Mouse (Mus musculus) gastrocnemius, postnatal 14 days (tissue): ENCODE measurements around the gene Atp2b4. TPM values are rescaled to one million over a fixed set of nuclear protein-coding genes. Genes with fewer than 3 reads are reported as not detected.

Source experiments
- DNase-seq: peaks from one replicate; pipeline ENCODE4 v3.0.0; 2021; ENCODE audit warnings: mixed read lengths
- intact Hi-C: fragments of 180-260 bp; cut with DNase I; formaldehyde crosslinking; loops from one replicate; pipeline ENCODE4 v1.15.1; 2025; ENCODE audit warnings: low total_unique reads
- total RNA-seq, 2 experiments: library from RNA; stranded (reverse); gene quantifications; 2 replicates each; pipeline ENCODE4 v1.2.3; 2021

The Atp2b4 gene
- total RNA-seq, 2 experiments from 2014 or later: 22.1 to 24.4 TPM

DNA sequence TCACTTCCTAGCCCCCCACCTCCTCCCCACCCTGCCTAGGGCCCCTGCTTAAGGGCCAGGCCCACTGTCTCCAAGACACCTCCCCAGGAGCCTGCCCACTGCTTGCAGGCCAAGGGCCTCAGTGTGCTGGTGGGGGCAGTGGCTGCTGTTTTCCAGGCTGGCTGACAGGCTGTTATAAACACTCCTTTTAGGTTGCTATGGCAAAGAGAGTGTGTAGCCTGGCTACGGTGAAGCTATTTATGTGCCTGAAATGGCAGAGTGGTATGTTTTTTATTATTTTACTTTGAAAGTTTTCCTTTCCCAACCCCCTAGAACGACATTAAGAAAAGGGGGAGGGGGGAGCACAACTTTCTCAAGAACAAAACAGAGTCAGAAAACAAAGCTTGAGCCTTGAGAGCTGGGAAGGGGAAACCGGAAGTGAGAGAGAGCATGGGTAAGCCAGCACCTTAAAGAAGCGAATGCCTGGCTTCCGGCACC is 37.9 kb downstream of the Atp2b4 start:
- intact Hi-C loops: no loop called here
- no peak for DNase-seq

DNA sequence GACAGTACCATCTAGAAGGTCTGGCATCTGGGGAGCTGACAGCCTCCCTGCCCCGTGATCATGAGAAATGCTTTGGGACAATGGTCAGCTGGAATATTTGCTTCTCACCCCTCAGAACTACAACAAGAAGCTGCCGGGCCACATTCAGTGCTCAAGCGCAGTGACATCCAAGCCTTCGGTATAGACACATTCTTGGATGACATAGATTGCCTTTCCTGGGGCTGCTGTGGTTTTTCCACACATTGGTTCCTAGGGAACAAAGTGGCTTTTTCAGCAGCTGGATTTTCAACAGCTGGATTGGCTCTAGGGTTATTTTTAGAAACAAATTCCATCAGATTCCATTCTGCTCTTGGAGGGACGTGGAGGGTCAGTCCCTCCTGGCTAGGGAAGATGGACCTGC is 39.6 kb downstream of the Atp2b4 start:
- no peak for DNase-seq
- intact Hi-C loops: no loop called here

DNA sequence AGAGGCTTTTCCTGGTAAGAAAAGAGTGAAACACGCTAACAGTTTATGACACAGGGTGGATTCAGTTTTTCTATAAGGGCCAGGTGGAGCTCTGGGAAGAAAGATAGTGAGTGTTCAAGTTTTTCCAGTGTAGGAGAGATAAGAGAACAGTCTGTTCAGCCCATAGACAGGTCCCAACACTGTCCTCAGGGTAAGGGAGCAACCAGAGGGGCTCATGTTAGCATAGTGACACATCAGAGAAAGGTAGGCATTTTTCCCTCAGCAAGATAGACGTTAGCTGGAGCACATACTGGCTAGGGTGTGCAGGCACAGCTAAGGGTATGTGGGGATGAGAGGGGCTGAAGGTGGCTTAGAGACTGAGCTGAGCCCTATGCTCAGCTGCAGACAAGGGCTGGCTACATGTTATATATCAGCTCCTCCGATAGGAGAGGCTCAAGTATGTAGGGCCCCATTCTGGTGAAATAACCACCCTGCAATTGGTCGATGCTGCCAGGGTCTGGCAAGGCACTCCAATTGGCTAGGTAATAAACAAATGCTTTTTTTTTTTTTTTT is 46.4 kb downstream of the Atp2b4 start:
- no peak for DNase-seq
- intact Hi-C loops: no loop called here

DNA sequence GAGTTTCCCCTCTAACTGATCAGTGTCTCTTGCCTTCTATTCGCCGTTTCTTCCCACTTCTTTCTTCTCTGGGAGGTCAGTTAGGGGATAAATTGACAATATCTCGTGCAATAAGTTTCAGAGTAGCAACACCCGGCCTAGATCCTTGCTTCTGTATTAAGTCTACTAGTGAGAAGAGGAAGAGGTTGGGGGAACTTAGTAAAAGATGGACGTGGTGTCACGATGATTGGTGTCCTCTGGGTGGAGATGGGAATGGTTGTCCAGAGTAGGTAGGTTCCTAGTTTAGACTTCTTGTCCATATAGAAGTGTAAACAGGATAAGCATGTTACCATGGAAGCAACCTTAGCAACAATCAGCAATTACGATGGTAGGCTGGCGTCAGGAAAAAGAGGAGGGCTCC is 47.5 kb downstream of the Atp2b4 start:
- DNase-seq: no peak
- intact Hi-C loops: no loop called here

DNA sequence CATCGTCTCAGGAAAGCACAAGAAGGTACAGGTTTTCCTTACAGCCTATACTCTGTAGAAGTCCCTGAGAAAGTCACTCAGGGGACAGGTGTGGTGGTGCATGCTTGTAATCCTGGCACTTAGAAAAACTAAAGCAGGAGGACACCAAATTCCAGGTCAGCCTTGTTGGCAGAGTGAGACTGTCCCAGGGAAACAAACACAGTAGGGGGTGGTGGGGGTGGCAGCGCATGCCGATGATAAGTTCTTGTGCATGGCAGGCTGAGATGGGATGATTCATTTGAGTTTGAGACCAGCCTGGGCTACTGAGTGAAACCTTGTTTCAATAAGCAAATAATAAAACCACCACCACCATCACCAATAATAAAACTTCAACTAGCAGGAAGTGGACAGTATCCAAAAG is 49.2 kb downstream of the Atp2b4 start:
- DNase-seq: no peak
- intact Hi-C loops: no loop called here

DNA sequence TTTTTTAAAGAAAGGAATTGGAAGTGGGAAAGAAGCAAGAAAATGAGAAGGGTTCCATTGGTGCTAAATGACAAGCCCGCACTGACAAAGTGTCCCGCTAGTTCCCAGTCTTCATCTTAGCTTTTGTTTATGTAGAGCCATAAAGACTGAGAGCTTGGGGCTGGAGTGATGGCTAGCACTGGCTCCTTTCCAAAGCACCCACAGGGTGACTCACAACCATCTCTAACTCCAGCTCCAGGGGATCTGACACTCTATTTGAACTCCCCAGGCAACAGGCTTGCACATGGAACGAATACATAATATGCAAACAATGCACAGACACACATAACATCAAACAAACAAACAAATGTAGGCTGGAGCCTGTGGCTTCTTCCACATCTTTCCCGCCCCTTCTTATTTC is 50.9 kb downstream of the Atp2b4 start:
- DNase-seq: no peak
- intact Hi-C loops: loop anchor here (5.0 kb wide), 1 partner anchor 47 kb away; no protein-coding TSS in a partner anchor

DNA sequence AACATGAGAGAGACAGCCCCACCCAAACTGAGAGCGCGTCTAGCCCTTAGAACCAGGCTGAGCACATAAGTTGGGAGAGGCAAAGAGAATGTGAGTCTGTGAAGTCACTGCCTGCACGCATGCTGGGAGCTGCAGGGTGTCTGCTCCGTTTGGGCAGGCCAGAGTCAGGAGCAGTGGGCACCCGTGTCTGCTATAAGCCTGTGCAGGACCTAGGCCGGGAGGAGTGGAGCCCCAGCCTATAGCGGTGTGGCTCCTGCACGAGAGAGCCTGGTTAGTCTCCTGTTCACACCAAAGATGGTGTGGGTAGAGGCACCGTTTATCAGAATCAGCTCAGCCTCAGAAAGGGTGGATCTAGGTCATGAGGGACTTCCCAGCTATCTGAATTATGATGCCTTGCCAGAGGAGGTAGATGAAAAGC is 55.8 kb downstream of the Atp2b4 start:
- DNase-seq: peak; percentile 28
- intact Hi-C loops: loop anchor here (5.0 kb wide), 1 partner anchor 52 kb away; no protein-coding TSS in a partner anchor

DNA sequence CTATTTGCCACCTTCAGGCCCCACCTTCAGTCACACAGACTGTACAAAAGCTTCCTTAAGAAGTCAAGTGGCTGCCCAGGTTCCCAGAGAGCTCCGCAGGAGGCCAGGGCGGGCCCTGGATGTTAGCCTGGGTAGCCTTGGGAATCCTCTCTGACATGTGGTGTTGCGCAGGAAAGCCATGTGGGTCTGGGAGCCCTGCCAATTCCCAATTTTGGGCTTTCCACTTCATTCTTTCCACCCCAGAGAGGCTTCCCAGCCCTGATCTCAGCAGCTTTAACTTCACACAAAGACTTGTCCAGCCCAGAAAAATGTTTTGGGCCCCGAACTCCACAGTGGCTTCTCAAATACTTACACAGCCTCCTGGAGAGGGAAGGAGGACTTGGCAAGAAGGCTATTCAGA is 56.2 kb downstream of the Atp2b4 start:
- DNase-seq: peak; percentile 86
- intact Hi-C loops: loop anchor here (5.0 kb wide), 1 partner anchor 53 kb away; no protein-coding TSS in a partner anchor

DNA sequence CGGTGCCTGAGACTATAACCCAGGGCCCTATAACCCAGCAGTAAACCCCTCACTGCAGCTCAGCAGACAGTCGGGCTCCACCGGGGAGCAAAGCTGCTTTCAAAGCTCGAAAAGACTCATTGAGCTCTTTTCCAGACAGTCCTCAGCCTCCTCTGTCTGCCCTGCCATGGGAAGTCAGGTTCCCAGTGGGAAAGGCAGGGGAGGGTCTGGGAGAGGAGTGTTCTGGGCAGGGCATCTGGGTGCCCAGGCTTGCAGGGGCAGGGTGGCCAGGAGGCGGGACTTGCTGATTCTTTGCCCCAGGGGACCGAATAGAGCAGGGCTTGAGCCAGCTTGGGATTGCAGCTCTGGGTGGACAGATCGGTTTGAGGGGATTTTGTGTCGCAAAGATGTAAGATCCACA is 58.3 kb downstream of the Atp2b4 start:
- intact Hi-C loops: no loop called here
- no peak for DNase-seq

DNA sequence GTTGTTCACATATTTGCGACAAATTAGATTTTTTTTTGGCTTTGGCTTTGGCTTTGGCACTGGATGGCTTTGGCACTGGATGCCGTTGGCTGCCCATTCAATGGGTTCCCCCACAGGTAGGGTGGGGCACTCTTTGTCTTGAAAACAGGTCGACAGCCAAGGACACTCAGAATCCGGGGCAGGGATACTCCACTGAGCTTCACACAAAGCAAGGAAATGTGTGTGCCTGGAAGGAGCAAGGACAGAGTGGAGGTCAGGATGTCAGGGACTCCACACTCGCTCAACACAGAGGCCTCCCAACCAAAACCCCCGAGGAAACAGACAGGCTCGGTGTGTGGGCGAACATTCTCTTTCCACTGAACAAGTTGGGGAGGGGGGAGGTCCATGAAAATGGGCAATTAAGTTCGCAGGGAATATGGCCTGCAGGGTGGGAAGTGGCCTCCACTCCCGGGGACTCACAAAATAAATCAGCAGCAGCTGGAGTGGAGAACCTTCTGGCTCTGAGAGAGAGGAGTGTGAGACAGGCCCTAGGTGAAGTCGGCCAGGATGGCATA is 58.9 kb downstream of the Atp2b4 start:
- intact Hi-C loops: no loop called here
- no peak for DNase-seq

DNA sequence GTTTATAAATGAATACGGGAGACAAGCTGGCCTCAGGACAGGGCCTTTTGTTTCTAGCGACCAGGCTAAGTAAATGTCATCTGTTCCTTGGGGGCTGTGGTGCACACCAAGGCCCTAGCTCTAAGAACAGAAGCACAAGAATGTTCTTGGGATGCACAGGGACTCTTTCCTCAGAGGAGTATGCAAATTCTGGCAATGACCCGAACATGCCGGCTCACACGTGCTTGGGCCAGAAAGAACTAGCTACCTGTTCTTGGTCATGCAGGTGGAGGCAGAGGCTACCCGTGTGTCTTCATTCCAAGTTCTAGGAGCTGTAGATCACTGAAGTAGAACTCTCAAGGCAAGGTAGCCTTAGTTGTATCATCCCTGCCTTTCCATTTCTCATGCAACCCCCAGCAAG is 59.7 kb downstream of the Atp2b4 start:
- DNase-seq: no peak
- intact Hi-C loops: no loop called here

DNA sequence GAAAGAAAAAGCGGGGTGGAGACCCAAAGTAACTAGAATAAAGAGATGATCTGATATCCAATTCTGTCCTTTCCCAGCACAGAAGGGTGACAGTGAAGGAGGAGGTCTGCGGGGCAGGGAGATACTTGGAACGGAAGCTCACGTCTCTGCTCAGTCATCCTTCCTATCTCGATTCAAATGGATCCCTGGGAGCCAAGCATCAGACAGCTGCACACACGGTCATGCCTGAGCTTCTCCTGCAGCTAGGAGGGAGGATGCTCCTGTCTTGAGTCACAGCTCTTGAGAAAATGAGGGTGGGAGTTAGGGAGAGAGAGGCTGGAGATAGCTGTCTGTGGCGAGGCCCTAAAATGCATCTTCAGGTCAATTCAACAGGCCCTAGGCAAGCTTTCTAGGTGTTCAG is 64.2 kb downstream of the Atp2b4 start:
- no peak for DNase-seq
- intact Hi-C loops: loop anchor here (2.0 to 10.0 kb wide), 2 partner anchors 160 to 308 kb away; no protein-coding TSS in a partner anchor

DNA sequence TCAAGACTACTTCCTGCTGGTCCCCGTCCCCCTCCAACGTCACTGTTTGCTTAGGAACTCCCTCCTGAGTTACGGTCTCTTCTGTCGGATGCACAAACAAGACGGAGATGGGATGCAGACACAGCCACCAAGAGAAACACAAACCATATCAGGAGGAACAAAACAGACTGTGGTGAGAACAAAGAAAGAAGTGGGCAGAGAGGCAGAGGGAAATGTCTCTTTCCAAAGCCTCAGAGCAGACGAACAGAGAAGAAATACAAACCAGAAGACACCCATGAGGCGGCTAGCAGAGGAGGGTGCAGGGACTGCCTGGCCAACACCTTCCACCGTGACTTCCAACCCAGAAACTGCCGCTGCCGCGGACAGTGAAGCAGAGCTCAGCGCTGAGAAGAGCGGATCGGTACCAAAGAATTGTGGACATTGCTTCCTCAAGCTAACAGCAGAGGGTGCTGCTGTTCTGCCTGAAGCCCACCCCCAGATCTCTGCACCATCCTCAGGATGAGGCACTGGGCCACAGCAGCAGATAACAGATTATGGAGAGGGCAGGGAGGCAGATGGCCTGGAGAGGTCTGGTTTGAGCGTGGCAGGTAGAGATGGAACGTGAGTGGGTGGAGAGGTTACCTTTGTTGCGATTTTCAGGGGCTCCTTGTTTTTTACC is 64.7 kb downstream of the Atp2b4 start:
- peak; percentile 58 for DNase-seq
- intact Hi-C loops: loop anchor here (2.0 to 10.0 kb wide), 2 partner anchors 161 to 309 kb away; no protein-coding TSS in a partner anchor

DNA sequence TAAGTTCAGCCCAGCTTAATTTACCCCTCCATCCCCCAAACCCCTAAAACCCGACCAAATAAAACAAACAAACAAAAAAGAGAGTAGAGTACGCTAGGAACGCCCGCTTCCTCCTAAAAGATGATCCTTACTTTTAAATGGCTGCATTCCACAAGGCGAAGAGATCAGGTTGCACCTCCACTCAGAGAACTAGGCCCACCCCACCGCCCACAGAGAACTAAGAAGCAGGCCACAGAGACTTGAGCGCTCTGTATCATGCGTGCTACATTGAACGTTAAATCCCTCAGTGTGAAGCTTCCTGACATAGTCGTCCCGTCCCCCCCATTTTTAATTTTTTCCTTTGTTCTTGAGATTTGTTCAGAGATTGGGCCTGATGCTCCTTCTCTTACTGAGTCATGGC is 68.0 kb downstream of the Atp2b4 start:
- DNase-seq: no peak
- intact Hi-C loops: loop anchor here (10.0 kb wide), 1 partner anchor 312 kb away; no protein-coding TSS in a partner anchor

DNA sequence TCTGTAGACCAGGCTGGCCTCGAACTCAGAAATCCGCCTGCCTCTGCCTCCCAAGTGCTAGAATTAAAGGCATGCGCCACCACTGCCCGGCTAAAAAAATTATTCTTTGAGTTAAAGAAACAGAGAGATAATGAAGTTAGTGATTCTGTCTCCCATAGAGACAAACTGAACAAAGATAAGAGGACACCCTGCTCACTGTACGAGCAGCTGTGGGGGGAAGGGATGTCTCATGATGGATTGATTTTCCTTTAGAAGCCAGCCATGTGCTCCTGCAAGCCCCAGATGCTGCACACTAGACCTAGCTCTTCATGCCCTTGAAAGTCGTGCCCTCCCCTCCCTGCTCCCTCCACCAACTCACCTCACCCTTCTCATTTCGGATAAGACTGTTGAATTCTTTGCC is 72.5 kb downstream of the Atp2b4 start:
- intact Hi-C loops: no loop called here
- no peak for DNase-seq

DNA sequence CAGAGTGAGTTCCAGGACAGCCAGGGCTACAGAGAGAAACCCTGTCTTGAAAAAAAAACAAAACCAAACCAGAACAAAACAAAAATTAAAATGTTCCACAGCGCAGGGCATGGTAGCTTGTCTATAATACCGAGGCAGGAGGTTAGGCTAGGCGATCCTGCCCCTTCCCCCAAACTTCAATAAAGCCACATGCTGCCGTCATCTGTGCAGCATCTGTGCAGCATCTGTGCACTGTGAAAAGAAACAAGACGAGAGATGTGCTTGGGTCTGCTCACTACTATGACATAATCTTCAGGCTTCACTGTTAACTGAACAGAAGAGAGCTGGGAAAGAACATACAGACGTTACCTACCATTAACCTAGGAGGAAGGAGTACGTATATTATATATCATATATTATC is 80.5 kb downstream of the Atp2b4 start:
- DNase-seq: no peak
- intact Hi-C loops: no loop called here

DNA sequence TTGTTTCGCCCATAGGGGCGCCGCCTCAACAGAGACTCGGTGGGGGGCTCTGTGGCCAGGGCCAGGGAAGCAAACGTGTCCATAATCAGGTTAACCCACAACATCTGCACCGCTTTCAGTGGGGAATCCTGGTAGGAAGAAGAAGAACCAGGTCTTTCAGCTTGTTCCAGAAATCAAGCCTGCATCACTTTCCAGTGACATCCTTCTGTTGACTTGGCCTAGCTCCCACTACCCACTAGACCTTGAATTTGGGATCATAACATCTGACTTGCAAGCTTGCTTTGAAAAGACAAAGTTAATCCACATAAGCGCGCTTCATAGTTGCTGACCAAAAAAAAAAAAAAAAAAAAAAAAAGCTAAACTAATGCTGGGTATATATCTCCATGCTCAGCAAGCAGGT is 82.1 kb downstream of the Atp2b4 start:
- no peak for DNase-seq
- intact Hi-C loops: loop anchor here (5.0 kb wide), 1 partner anchor 86 kb away; no protein-coding TSS in a partner anchor

DNA sequence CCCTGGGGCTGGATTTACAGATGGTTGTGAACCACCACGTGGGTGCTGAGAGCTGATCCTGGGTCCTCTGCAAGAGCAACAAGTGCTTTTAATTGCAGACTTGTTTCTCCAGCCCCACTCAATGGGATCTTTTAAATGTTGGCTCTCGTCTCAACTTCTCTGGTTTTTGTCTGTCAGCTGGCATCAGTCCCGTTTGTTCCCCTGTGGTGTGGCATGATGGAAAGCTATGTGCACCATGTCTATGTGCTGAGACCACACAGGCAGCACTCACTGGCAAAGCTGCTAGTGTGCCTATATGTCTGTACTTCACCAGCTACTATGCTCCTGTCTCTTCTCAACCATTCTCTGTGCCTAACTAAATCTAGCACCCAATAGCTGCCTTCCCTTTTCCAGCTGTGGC is 82.5 kb downstream of the Atp2b4 start:
- intact Hi-C loops: loop anchor here (5.0 kb wide), 1 partner anchor 86 kb away; no protein-coding TSS in a partner anchor

DNA sequence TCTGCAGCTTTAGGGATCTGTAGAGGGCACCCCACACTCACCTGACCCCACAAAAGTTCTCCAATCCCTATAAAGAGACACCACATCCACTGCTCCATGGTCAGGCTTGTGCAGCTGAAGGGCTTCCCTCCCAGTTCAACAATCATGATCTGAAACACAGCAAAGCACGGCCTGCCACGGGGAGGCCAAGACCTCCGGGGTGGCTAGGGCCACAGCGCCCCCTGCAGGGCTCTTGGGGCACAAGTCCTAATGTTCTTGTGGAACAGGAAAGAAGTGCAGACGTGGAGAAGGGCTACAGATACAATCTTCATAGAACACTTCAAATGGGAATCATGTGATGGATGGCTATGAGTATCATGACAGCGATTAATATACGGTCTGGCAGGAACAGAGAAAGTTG is 84.4 kb downstream of the Atp2b4 start:
- peak; percentile 72 for DNase-seq
- intact Hi-C loops: loop anchor here (5.0 kb wide), 1 partner anchor 84 kb away; no protein-coding TSS in a partner anchor

More for the DNA sequence above, 82.5 kb downstream of the Atp2b4 start:
- no peak for DNase-seq

DNA sequence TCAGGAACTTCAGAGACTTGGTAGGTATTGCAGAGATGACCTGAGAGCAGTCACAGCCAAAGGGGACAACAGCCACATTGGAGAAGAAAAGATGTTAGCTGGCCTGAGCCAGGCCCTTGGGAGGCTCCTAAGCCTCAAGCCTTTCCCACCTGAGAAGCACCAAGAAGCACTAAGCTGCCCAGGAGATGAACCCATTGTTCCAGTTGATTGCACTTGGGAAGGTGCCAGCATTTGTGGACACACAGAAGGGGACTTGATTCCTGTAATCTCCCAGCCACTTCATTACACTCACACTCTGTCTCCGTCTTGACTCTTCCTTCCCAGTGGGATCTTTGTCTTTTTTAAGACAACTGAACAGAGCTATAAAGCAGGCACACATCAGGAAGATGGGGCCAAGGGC is 85.7 kb downstream of the Atp2b4 start:
- intact Hi-C loops: loop anchor here (5.0 kb wide), 1 partner anchor 83 kb away; no protein-coding TSS in a partner anchor
- DNase-seq: no peak

DNA sequence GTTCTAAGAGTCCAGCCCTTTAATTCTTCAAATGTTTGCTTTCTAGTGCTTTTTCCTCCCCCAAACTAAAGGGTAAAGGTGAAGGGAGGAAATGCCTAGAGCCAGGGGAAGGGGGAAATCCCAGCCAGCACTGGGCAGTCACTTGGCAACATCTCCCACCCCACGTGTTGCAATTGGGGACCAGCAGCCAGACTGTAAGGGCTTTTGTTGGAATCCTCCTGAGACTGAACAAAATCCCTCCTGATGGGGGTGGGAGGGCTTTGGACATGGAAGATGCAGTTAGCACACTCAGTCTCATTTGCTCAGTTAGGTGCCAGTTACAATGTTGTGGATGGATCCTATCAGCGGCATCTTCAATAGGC is 87.9 kb downstream of the Atp2b4 start:
- intact Hi-C loops: no loop called here
- DNase-seq: no peak
